Mouse (Mus musculus) midbrain, embryonic 14.5 days (tissue): ENCODE measurements around the gene Rccd1. TPM values are rescaled to one million over a fixed set of nuclear protein-coding genes. Genes with fewer than 3 reads are reported as not detected.

Experiments
- ATAC-seq: fragments of 200-750 bp; cut with Nextera tagmentation; 2 replicates; pipeline ENCODE4 v1.8.0; 2017; ENCODE audit warnings: moderate number of reproducible peaks, moderate library complexity; ENCODE audit not compliant: low FRiP score, low TSS enrichment
- DNase-seq: peaks from one replicate; pipeline ENCODE4 v3.0.0-alpha.2; 2015
- H3K27ac ChIP-seq: fragments of 300-500 bp; sonication (generic); replicated peaks from 2 replicates; pipeline ENCODE4 v1.5.1; 2014; ENCODE audit warnings: mild to moderate bottlenecking, low read depth, low read length, moderate library complexity
- H3K27me3 ChIP-seq: fragments of 300-500 bp; sonication (generic); 2 replicates; pipeline ENCODE4 v1.6.1; 2014; ENCODE audit warnings: low read length, control low read depth, mixed read lengths; ENCODE audit not compliant: control insufficient read depth, insufficient read depth
- H3K36me3 ChIP-seq: fragments of 300-500 bp; sonication (generic); 2 replicates; pipeline ENCODE4 v1.6.1; 2014; ENCODE audit warnings: low read length, control low read depth; ENCODE audit not compliant: control insufficient read depth, insufficient read depth
- H3K4me1 ChIP-seq: fragments of 300-500 bp; sonication (generic); 2 replicates; pipeline ENCODE4 v1.6.1; 2014; ENCODE audit warnings: mild to moderate bottlenecking, antibody characterized with exemption, low read length, control low read depth; ENCODE audit not compliant: control insufficient read depth, insufficient read depth
- H3K4me2 ChIP-seq: fragments of 300-500 bp; sonication (generic); 2 replicates; pipeline ENCODE4 v1.6.1; 2014; ENCODE audit warnings: mild to moderate bottlenecking, low read length, moderate library complexity
- H3K4me3 ChIP-seq: fragments of 300-500 bp; sonication (generic); replicated peaks from 2 replicates; pipeline ENCODE4 v1.5.1; 2014; ENCODE audit warnings: low read depth, low read length
- H3K9ac ChIP-seq: fragments of 300-500 bp; sonication (generic); replicated peaks from 2 replicates; pipeline ENCODE4 v1.6.1; 2014; ENCODE audit warnings: mild to moderate bottlenecking, low read length, moderate library complexity
- H3K9me3 ChIP-seq: fragments of 300-500 bp; sonication (generic); 2 replicates; pipeline ENCODE4 v1.6.1; 2016; ENCODE audit warnings: low read length, control low read depth, mixed read lengths; ENCODE audit not compliant: control insufficient read depth
- WGBS: fragments of 180-500 bp; shearing (Covaris S2); extraction: QIAGEN DNeasy Blood & Tissue Kit; methylation state at CpG from one replicate; pipeline ENCODE4 v1.1.7; 2014; 5-methylcytosine and 5-hydroxymethylcytosine counted together
- polyA plus RNA-seq: library from polyadenylated mRNA; unstranded; fragments of >200 nt; fragmentation: Nextera tagmentation; extraction: Ambion mirVana; gene quantifications from 2 replicates; pipeline ENCODE4 v1.2.1, GENCODE M21; 2014

The Rccd1 gene
- polyA plus RNA-seq, 1 experiment from 2014 or later, result 14.6 TPM

DNA sequence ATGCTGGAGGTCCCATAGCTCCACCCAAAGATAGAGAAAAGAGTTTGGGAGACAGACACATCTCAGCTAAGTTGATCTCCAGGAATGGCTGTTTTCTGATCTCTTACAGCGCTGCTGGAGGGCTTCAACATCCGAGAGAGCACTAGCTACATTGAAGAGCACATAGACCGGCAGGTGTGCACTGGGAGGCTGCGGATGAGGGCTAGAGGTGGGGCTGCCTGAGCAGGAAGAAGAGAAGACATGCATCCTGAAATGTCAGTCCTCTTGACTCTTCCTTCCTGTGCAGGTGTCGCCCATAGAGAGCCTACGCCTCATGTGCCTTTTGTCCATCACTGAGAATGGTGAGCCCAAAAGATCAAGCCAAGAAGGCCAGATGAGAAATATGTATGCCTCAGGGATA is 38.5 kb downstream of the Rccd1 start:
- no peak overlapping the region for H3K4me3 ChIP-seq
- WGBS, result 90% methylated on average over 6 of the region's 6 CpGs
- no peak overlapping the region for H3K27ac ChIP-seq
- H3K27me3 ChIP-seq, result no peaks in the 10 kb centered on the region
- peaks cover 76% of the 10 kb centered on the region for H3K36me3 ChIP-seq
- ATAC-seq (no peak), DNase-seq (no peak)
- no peak overlapping the region for H3K9ac ChIP-seq
- H3K4me2 ChIP-seq, result no peak overlapping the region
- H3K4me1 ChIP-seq, result no peaks in the 10 kb centered on the region
- no peaks in the 10 kb centered on the region for H3K9me3 ChIP-seq

DNA sequence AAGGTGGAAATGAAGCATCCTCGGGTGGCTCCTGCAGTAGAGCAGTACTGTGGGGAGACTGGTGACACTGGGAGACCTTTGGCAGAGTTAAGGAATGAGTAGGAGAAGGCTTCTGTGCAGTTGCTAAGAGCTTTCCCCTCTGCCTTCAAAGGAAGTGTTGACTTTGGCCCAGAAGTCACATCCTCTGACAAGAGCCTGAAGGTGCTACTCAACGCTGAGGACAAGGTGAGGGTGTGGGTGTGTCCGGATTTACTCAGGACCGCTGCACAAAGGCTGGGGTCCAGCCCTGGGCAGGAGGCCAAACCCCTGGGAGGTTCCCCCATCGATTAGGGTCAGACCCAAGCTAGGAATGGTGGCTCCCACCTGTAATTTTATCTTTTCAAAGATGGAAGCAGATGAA is 39.9 kb downstream of the Rccd1 start:
- Histone ChIP-seq H3K27me3 (no peaks in the 10 kb centered on the region), H3K36me3 (peaks cover 77% of the 10 kb centered on the region), H3K4me3 (no peak overlapping the region), H3K9ac (no peak overlapping the region), H3K9me3 (no peaks in the 10 kb centered on the region), H3K4me1 (no peaks in the 10 kb centered on the region), H3K27ac (no peak overlapping the region), H3K4me2 (no peak overlapping the region)
- DNase-seq (no peak), ATAC-seq (no peak)
- WGBS, result 93% methylated on average over 5 of the region's 5 CpGs

DNA sequence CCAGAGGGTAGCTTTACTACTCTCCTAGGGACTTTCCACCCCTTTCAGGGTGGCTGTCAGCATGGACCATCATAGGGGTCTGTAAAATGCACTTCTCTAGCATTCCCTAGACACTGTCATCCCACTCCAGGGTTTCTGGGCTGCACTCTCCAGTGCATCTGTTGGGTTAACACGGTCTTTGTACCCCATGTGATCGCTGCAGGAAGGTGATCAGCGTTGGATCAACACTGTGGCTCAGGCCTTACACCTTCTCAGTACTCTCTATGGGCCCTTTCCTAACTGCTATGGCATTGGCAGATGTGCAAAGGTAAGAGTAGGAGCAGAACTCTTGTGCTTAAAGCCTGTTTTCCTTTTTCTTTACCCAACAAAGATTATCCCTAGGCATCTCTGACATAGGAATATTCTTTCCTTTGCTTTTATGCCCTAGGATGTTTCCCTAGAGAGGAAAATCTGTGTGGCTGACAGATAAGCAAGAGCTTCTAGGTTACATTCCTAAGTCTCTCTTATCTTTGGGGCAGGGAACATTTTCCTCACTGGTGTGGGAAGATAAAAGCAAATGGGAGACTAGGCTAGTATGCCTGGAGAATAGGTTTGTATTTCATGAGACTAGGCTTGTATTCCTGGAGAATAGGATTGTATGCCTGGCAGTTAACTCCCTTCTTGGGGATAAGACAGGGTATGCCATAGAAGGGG is 40.9 kb downstream of the Rccd1 start:
- Histone ChIP-seq H3K27ac (no peak overlapping the region), H3K9me3 (no peaks in the 10 kb centered on the region), H3K4me1 (no peaks in the 10 kb centered on the region), H3K36me3 (peaks cover 84% of the 10 kb centered on the region), H3K4me3 (no peak overlapping the region), H3K4me2 (no peak overlapping the region), H3K27me3 (no peaks in the 10 kb centered on the region), H3K9ac (no peak overlapping the region)
- DNase-seq (no peak), ATAC-seq (no peak)
- 94% methylated on average over 3 of the region's 3 CpGs for WGBS

DNA sequence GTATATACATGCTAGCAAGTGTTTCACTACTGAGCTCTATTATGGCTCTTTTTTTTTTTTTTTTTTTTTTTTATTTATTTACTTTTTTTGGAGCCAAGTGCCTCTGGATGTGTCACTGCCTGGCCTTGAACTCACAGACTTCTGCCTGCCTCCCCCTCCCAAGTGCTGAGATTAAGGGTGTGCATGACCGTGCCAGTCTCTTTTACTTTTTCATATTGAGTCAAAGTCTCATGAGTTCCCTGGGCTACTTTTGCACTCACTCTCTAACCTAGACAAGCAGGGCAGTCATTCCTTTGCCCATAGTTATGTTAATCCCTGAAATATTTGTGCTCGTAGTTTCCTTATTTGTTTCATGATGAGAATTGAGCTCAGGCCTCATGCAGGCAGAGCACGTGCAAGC is 42.6 kb downstream of the Rccd1 start:
- H3K36me3 ChIP-seq, result peaks cover 81% of the 10 kb centered on the region
- no peak overlapping the region for H3K9ac ChIP-seq
- DNase-seq, result no peak
- ATAC-seq, result no peak
- no peaks in the 10 kb centered on the region for H3K27me3 ChIP-seq
- no peaks in the 10 kb centered on the region for H3K4me1 ChIP-seq
- WGBS, result 87% methylated on average over 3 of the region's 3 CpGs
- H3K4me3 ChIP-seq, result no peak overlapping the region
- H3K9me3 ChIP-seq, result no peaks in the 10 kb centered on the region
- no peak overlapping the region for H3K4me2 ChIP-seq
- no peak overlapping the region for H3K27ac ChIP-seq

- no peak overlapping the region for H3K27ac ChIP-seq
- ATAC-seq, result no peak
- H3K9me3 ChIP-seq, result no peaks in the 10 kb centered on the region
- H3K36me3 ChIP-seq, result peaks cover 81% of the 10 kb centered on the region
- H3K27me3 ChIP-seq, result no peaks in the 10 kb centered on the region
- H3K4me2 ChIP-seq, result no peak overlapping the region
- H3K4me1 ChIP-seq, result no peaks in the 10 kb centered on the region
- no peak overlapping the region for H3K9ac ChIP-seq
- H3K4me3 ChIP-seq, result no peak overlapping the region
- no peak for DNase-seq
- WGBS, result 87% methylated on average over 2 of the region's 2 CpGs
These were observed 43.3 kb downstream of the Rccd1 start for GRCm38 (mm10) chr7:80280998-80281397.

- H3K27me3 ChIP-seq, result no peaks in the 10 kb centered on the region
- H3K36me3 ChIP-seq, result peaks cover 79% of the 10 kb centered on the region
- WGBS, result 85% methylated on average over 10 of the region's 10 CpGs
These were observed 44.2 kb downstream of the Rccd1 start for GRCm38 (mm10) chr7:80280032-80280431.

DNA sequence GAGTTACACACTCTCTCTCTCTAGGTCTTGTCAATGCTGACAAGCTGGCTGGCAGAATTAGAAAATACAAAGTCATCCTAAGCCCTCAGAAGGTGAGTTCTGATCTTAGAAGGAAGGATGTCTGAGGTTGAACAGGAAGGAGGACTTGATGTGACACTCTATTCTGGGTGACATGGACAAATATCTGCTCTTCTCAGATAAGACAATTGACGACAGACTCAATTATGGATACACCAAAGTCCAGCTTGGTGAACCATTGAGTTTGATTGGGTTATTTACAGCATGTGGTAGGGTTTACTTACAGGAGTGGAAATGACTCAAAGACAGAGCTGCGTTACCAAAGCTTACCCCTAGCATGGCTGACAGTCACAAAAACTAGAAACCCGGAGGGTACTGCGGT is 47.9 kb downstream of the Rccd1 start:
- no peaks in the 10 kb centered on the region for H3K27me3 ChIP-seq
- peaks cover 77% of the 10 kb centered on the region for H3K36me3 ChIP-seq
- no peak overlapping the region for H3K9ac ChIP-seq
- no peak overlapping the region for H3K4me3 ChIP-seq
- H3K4me1 ChIP-seq, result no peaks in the 10 kb centered on the region
- H3K9me3 ChIP-seq, result peaks cover 13% of the 10 kb centered on the region; the same call in 1 of the 2 replicates
- WGBS, result 95% methylated on average over 4 of the region's 4 CpGs
- no peak overlapping the region for H3K4me2 ChIP-seq
- no peak for ATAC-seq
- DNase-seq, result no peak
- H3K27ac ChIP-seq, result no peak overlapping the region

More at GRCm38 (mm10) chr7:80280032-80280431, 44.2 kb downstream of the Rccd1 start:
- no peak overlapping the region for H3K4me3 ChIP-seq
- H3K4me2 ChIP-seq, result no peak overlapping the region
- peaks cover 3% of the 10 kb centered on the region; the same call in 1 of the 2 replicates for H3K9me3 ChIP-seq
- no peak for ATAC-seq
- H3K9ac ChIP-seq, result no peak overlapping the region
- no peak for DNase-seq
- no peaks in the 10 kb centered on the region for H3K4me1 ChIP-seq
- H3K27ac ChIP-seq, result no peak overlapping the region

DNA sequence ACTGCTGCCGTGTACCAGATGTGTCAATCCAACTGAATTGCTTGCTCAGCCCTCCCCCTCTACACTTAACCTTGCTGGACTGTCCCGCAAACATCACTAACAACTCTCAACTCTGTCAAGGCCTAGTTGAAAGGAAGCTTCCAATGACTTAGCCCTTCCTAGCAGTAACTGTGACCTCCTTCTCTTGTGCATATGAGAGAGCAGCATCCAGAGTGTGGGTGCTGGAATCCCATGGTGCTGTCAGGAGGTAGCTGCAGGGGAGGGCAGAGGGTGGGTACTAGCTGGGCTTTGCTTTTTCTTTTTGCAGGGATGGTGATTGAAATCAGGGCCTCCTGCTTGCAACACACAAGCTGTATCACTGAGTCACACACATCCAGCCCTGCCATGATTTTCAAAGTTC is 50.8 kb downstream of the Rccd1 start:
- Histone ChIP-seq H3K9ac (no peak overlapping the region), H3K4me2 (no peak overlapping the region), H3K4me3 (no peak overlapping the region), H3K9me3 (peaks cover 13% of the 10 kb centered on the region; the same call in 1 of the 2 replicates), H3K27ac (no peak overlapping the region), H3K4me1 (peaks cover 16% of the 10 kb centered on the region), H3K36me3 (peaks cover 55% of the 10 kb centered on the region), H3K27me3 (no peaks in the 10 kb centered on the region)
- WGBS, result 95% methylated on average over 2 of the region's 2 CpGs
- DNase-seq (no peak), ATAC-seq (no peak)

DNA sequence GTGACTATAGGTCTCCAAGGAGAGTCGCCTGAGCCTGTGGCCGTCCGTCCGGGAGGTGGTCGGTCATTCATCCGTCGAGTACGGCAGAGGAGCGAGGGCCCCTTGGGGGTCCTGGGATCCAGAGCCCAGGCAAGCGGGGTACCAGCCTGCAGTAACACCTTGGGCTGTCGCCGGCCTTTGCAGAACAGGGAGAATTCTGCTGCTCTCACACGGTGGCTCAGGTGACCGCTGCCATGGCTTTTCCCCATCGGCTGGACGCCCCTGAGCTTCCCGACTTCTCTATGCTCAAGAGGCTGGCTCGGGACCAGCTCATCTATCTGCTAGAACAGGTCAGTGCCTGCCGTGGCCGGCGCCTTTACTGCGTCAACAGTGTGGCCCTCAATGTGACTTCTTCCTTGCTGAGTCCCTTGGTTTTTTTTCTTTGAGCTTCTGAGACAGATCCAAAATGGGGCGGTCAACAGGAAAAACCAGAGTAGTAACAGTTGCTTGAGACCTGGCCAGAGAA is 54.5 kb downstream of the Rccd1 start:
- peak; percentile 71 for ATAC-seq
- Histone ChIP-seq H3K27me3 (no peaks in the 10 kb centered on the region), H3K4me3 (peak overlapping the region; percentile 85), H3K27ac (peak overlapping the region; percentile 74), H3K4me2 (peak overlapping the region; percentile 89), H3K9ac (peak overlapping the region; percentile 88), H3K9me3 (peaks cover 8% of the 10 kb centered on the region; the same call in 1 of the 2 replicates), H3K4me1 (peaks cover 16% of the 10 kb centered on the region), H3K36me3 (peaks cover 46% of the 10 kb centered on the region)
- no peak for DNase-seq
- under 1% methylated on average over 23 of the region's 23 CpGs for WGBS
